Mouse (Mus musculus) erythroblast, embryonic 14.5 days (primary cell): ENCODE results near the gene Ctf1. TPM values are rescaled to one million over a fixed set of nuclear protein-coding genes. Genes with fewer than 3 reads are reported as not detected.
"Not testable (repeated sequence)": the region's sequence is repeated elsewhere in the genome, so short reads cannot be mapped to it uniquely, and the experiment has no call there.

Source experiments
- H3K27me3 ChIP-seq: 2 replicates; pipeline ENCODE4 v1.6.1; 2012; ENCODE audit warnings: inconsistent platforms; ENCODE audit not compliant: control insufficient read depth
- H3K36me3 ChIP-seq: 2 replicates; pipeline ENCODE4 v1.6.1; 2012; ENCODE audit warnings: mild to moderate bottlenecking, inconsistent platforms; ENCODE audit not compliant: control insufficient read depth
- H3K4me1 ChIP-seq: 2 replicates; pipeline ENCODE4 v1.6.1; 2012; ENCODE audit warnings: inconsistent platforms; ENCODE audit not compliant: control insufficient read depth
- H3K4me3 ChIP-seq: replicated peaks from 2 replicates; pipeline ENCODE3; 2012; ENCODE audit warnings: moderate library complexity, mild to moderate bottlenecking, inconsistent platforms
- H3K9me3 ChIP-seq: 2 replicates; pipeline ENCODE4 v1.6.1; 2012; ENCODE audit warnings: low read length, inconsistent platforms, mixed read lengths; ENCODE audit not compliant: control insufficient read depth
- GATA1 ChIP-seq: IDR thresholded peaks from 2 replicates; pipeline ENCODE4 v1.6.1; 2012; ENCODE audit warnings: low read length, inconsistent platforms, mixed read lengths
- TAL1 ChIP-seq: IDR thresholded peaks from 3 replicates; pipeline ENCODE4 v1.6.1; 2012; ENCODE audit warnings: low read length, inconsistent platforms, mixed read lengths
- polyA plus RNA-seq: library from polyadenylated mRNA; stranded (reverse); fragments of >175 nt; gene quantifications from 2 replicates; pipeline ENCODE4 v1.2.3, GENCODE M21; 2012

Ctf1 gene
- polyA plus RNA-seq, 1 experiment, result 0.06 TPM

GRCm38 (mm10) chr7:127719258-127719657 lies 6.7 kb downstream of the Ctf1 start:
- no peak overlapping the region for H3K4me3 ChIP-seq
- no peaks in the 10 kb centered on the region; the same call in 1 of the 2 replicates for H3K36me3 ChIP-seq
- H3K27me3 ChIP-seq, result peaks cover 20% of the 10 kb centered on the region
- TF ChIP-seq GATA1 (no peak), TAL1 (no peak)
- peaks cover 8% of the 10 kb centered on the region for H3K4me1 ChIP-seq
- H3K9me3 ChIP-seq, result no peaks in the 10 kb centered on the region

GRCm38 (mm10) chr7:127725490-127725889 lies 13.0 kb downstream of the Ctf1 start:
- no peaks in the 10 kb centered on the region for H3K36me3 ChIP-seq

GRCm38 (mm10) chr7:127725924-127726323 lies 13.4 kb downstream of the Ctf1 start:
- no peak overlapping the region for H3K4me3 ChIP-seq
- TF ChIP-seq TAL1 (no peak), GATA1 (no peak)
- H3K27me3 ChIP-seq, result no peaks in the 10 kb centered on the region; the same call in 1 of the 2 replicates
- no peaks in the 10 kb centered on the region for H3K4me1 ChIP-seq
- no peaks in the 10 kb centered on the region for H3K36me3 ChIP-seq
- H3K9me3 ChIP-seq, result no peaks in the 10 kb centered on the region

More at GRCm38 (mm10) chr7:127725490-127725889, 13.0 kb downstream of the Ctf1 start:
- H3K27me3 ChIP-seq, result no peaks in the 10 kb centered on the region; the same call in 1 of the 2 replicates
- H3K9me3 ChIP-seq, result no peaks in the 10 kb centered on the region
- no peak for TF ChIP-seq GATA1
- TF ChIP-seq TAL1, result no peak
- H3K4me3 ChIP-seq, result no peak overlapping the region
- no peaks in the 10 kb centered on the region for H3K4me1 ChIP-seq

GRCm38 (mm10) chr7:127727898-127728297 lies 15.4 kb downstream of the Ctf1 start:
- TF ChIP-seq GATA1 (no peak), TAL1 (no peak)
- no peaks in the 10 kb centered on the region for H3K36me3 ChIP-seq

GRCm38 (mm10) chr7:127730170-127730569 lies 17.6 kb downstream of the Ctf1 start:
- Histone ChIP-seq H3K4me3 (no peak overlapping the region), H3K4me1 (no peaks in the 10 kb centered on the region), H3K27me3 (no peaks in the 10 kb centered on the region), H3K9me3 (peaks cover 3% of the 10 kb centered on the region; the same call in 1 of the 2 replicates), H3K36me3 (no peaks in the 10 kb centered on the region)
- no peak for TF ChIP-seq GATA1
- TF ChIP-seq TAL1, result no peak

More at GRCm38 (mm10) chr7:127727898-127728297, 15.4 kb downstream of the Ctf1 start:
- Histone ChIP-seq H3K9me3 (peaks cover 3% of the 10 kb centered on the region; the same call in 1 of the 2 replicates), H3K4me1 (no peaks in the 10 kb centered on the region), H3K4me3 (no peak overlapping the region), H3K27me3 (no peaks in the 10 kb centered on the region; the same call in 1 of the 2 replicates)

GRCm38 (mm10) chr7:127732066-127732465 lies 19.5 kb downstream of the Ctf1 start, which contains the start of gene Ctf2:
Ctf2 (minus strand) TSS chr7:127732166.
- H3K9me3 ChIP-seq, H3K4me3 ChIP-seq, H3K4me1 ChIP-seq: not testable (repeated sequence)

GRCm38 (mm10) chr7:127744366-127745045 lies 32.0 kb downstream of the Ctf1 start, which contains the start of gene Fbxl19:
Fbxl19 (plus strand) TSS chr7:127744543.
- H3K4me3 ChIP-seq, result peak within 1 kb of the TSS; percentile 83
- H3K4me1 ChIP-seq, result peaks cover 35% of the 10 kb centered on the region
- H3K9me3 ChIP-seq, result no peaks in the 10 kb centered on the region; the same call in 1 of the 2 replicates
- H3K36me3 ChIP-seq, result peaks cover 8% of the 10 kb centered on the region
- no peaks in the 10 kb centered on the region for H3K27me3 ChIP-seq
- TF ChIP-seq GATA1 (no peak), TAL1 (no peak)

More at GRCm38 (mm10) chr7:127732066-127732465, 19.5 kb downstream of the Ctf1 start, which contains the start of gene Ctf2:
- not testable (repeated sequence) for H3K27me3 ChIP-seq, H3K36me3 ChIP-seq

- Histone ChIP-seq H3K9me3 (no peaks in the 10 kb centered on the region; the same call in 1 of the 2 replicates), H3K4me3 (peak overlapping the region; percentile 83), H3K4me1 (peaks cover 35% of the 10 kb centered on the region), H3K27me3 (no peaks in the 10 kb centered on the region), H3K36me3 (peaks cover 16% of the 10 kb centered on the region)
- no peak for TF ChIP-seq TAL1
- TF ChIP-seq GATA1, result 0 out of 2 replicates have a peak, but pooled peaks have one; percentile 7
Observed at GRCm38 (mm10) chr7:127745251-127745651, 32.7 kb downstream of the Ctf1 start.

GRCm38 (mm10) chr7:127745652-127746493 lies 33.3 kb downstream of the Ctf1 start:
- H3K9me3 ChIP-seq, result no peaks in the 10 kb centered on the region; the same call in 1 of the 2 replicates
- no peaks in the 10 kb centered on the region for H3K27me3 ChIP-seq
- peaks cover 21% of the 10 kb centered on the region for H3K36me3 ChIP-seq
- peak overlapping the region; percentile 83 for H3K4me3 ChIP-seq
- TF ChIP-seq TAL1, result no peak
- no peak for TF ChIP-seq GATA1
- peaks cover 35% of the 10 kb centered on the region for H3K4me1 ChIP-seq
